Mouse (Mus musculus): ENCODE measurements around the gene Cactin. TPM values are rescaled to one million over a fixed set of nuclear protein-coding genes. Genes with fewer than 3 reads are reported as not detected.

Gene Cactin
- polyA plus RNA-seq, 1 experiment: 48.1 TPM

GRCm38 (mm10) chr10:81306173-81306668 is 14.7 kb upstream of the Cactin start:
- TF ChIP-seq MAX (IDR thresholded peaks at IDR 0.05) (no peak), USF1 (IDR thresholded peaks at IDR 0.05; ENCODE audit: low read depth) (no peak), MYOG (IDR thresholded peaks at IDR 0.05; ENCODE audit: control insufficient read depth, extremely low read depth, insufficient read length) (no peak), MYOD1 (IDR thresholded peaks at IDR 0.05; ENCODE audit: control insufficient read depth, insufficient read length, low read depth) (no peak), CTCF (IDR thresholded peaks at IDR 0.05; ENCODE audit: control insufficient read depth, insufficient read depth, insufficient read length) (no peak), FOSL1 (IDR thresholded peaks at IDR 0.05; ENCODE audit: insufficient read depth, low read length, poor library complexity, severe bottlenecking) (no peak), CEBPB (IDR thresholded peaks at IDR 0.05; ENCODE audit: low read depth) (no peak)
- Histone ChIP-seq H3K79me3 (ENCODE audit: low read depth) (peaks cover 3% of the 10 kb centered on the region), H3ac (ENCODE audit: control insufficient read depth, insufficient read length, low read depth) (no peak overlapping the region), H3K27me3 (ENCODE audit: control insufficient read depth, insufficient read depth, insufficient read length) (no peaks in the 10 kb centered on the region), H3K36me3 (ENCODE audit: control insufficient read depth, insufficient read depth) (peaks cover 30% of the 10 kb centered on the region), H3K4me3 (ENCODE audit: insufficient read depth, poor library complexity, severe bottlenecking) (no peak overlapping the region), H3K79me2 (ENCODE audit: control insufficient read depth, insufficient read depth) (peaks cover 32% of the 10 kb centered on the region)

GRCm38 (mm10) chr10:81306837-81307682 is 13.8 kb upstream of the Cactin start:
- H3K79me3 ChIP-seq (ENCODE audit: low read depth): peaks cover 3% of the 10 kb centered on the region
- H3K79me2 ChIP-seq (ENCODE audit: control insufficient read depth, insufficient read depth): peaks cover 24% of the 10 kb centered on the region
- H3K4me3 ChIP-seq (ENCODE audit: insufficient read depth, poor library complexity, severe bottlenecking): no peak overlapping the region
- no peaks in the 10 kb centered on the region for H3K27me3 ChIP-seq (ENCODE audit: control insufficient read depth, insufficient read depth, insufficient read length)
- H3ac ChIP-seq (ENCODE audit: control insufficient read depth, insufficient read length, low read depth): no peak overlapping the region
- TF ChIP-seq CTCF (IDR thresholded peaks at IDR 0.05; ENCODE audit: control insufficient read depth, insufficient read depth, insufficient read length): no peak
- no peak for TF ChIP-seq FOSL1 (IDR thresholded peaks at IDR 0.05; ENCODE audit: insufficient read depth, low read length, poor library complexity, severe bottlenecking)
- no peak for TF ChIP-seq MAX (IDR thresholded peaks at IDR 0.05)
- TF ChIP-seq MYOD1 (IDR thresholded peaks at IDR 0.05; ENCODE audit: control insufficient read depth, insufficient read length, low read depth): no peak
- TF ChIP-seq CEBPB (IDR thresholded peaks at IDR 0.05; ENCODE audit: low read depth): no peak
- TF ChIP-seq USF1 (IDR thresholded peaks at IDR 0.05; ENCODE audit: low read depth): no peak
- TF ChIP-seq MYOG (IDR thresholded peaks at IDR 0.05; ENCODE audit: control insufficient read depth, extremely low read depth, insufficient read length): no peak
- H3K36me3 ChIP-seq (ENCODE audit: control insufficient read depth, insufficient read depth): peaks cover 30% of the 10 kb centered on the region

GRCm38 (mm10) chr10:81309571-81309970 is 11.3 kb upstream of the Cactin start:
- Histone ChIP-seq H3K4me3 (ENCODE audit: insufficient read depth, poor library complexity, severe bottlenecking) (no peak overlapping the region), H3K79me2 (ENCODE audit: control insufficient read depth, insufficient read depth) (peaks cover 4% of the 10 kb centered on the region), H3K27me3 (ENCODE audit: control insufficient read depth, insufficient read depth, insufficient read length) (no peaks in the 10 kb centered on the region), H3ac (ENCODE audit: control insufficient read depth, insufficient read length, low read depth) (no peak overlapping the region), H3K79me3 (ENCODE audit: low read depth) (no peaks in the 10 kb centered on the region), H3K36me3 (ENCODE audit: control insufficient read depth, insufficient read depth) (peaks cover 37% of the 10 kb centered on the region)
- TF ChIP-seq MYOG (IDR thresholded peaks at IDR 0.05; ENCODE audit: control insufficient read depth, extremely low read depth, insufficient read length) (no peak), CEBPB (IDR thresholded peaks at IDR 0.05; ENCODE audit: low read depth) (no peak), MAX (IDR thresholded peaks at IDR 0.05) (no peak), CTCF (IDR thresholded peaks at IDR 0.05; ENCODE audit: control insufficient read depth, insufficient read depth, insufficient read length) (no peak), MYOD1 (IDR thresholded peaks at IDR 0.05; ENCODE audit: control insufficient read depth, insufficient read length, low read depth) (no peak), FOSL1 (IDR thresholded peaks at IDR 0.05; ENCODE audit: insufficient read depth, low read length, poor library complexity, severe bottlenecking) (no peak), USF1 (IDR thresholded peaks at IDR 0.05; ENCODE audit: low read depth) (no peak)

- Histone ChIP-seq H3ac (ENCODE audit: control insufficient read depth, insufficient read length, low read depth) (no peak overlapping the region), H3K79me3 (ENCODE audit: low read depth) (no peaks in the 10 kb centered on the region), H3K79me2 (ENCODE audit: control insufficient read depth, insufficient read depth) (no peaks in the 10 kb centered on the region), H3K4me3 (ENCODE audit: insufficient read depth, poor library complexity, severe bottlenecking) (no peak overlapping the region), H3K36me3 (ENCODE audit: control insufficient read depth, insufficient read depth) (peaks cover 39% of the 10 kb centered on the region), H3K27me3 (ENCODE audit: control insufficient read depth, insufficient read depth, insufficient read length) (no peaks in the 10 kb centered on the region)
- TF ChIP-seq MAX (IDR thresholded peaks at IDR 0.05) (no peak), FOSL1 (IDR thresholded peaks at IDR 0.05; ENCODE audit: insufficient read depth, low read length, poor library complexity, severe bottlenecking) (no peak), CTCF (IDR thresholded peaks at IDR 0.05; ENCODE audit: control insufficient read depth, insufficient read depth, insufficient read length) (no peak), CEBPB (IDR thresholded peaks at IDR 0.05; ENCODE audit: low read depth) (no peak), MYOD1 (IDR thresholded peaks at IDR 0.05; ENCODE audit: control insufficient read depth, insufficient read length, low read depth) (no peak), MYOG (IDR thresholded peaks at IDR 0.05; ENCODE audit: control insufficient read depth, extremely low read depth, insufficient read length) (no peak), USF1 (IDR thresholded peaks at IDR 0.05; ENCODE audit: low read depth) (no peak)
Measured at GRCm38 (mm10) chr10:81313581-81313980, 7.3 kb upstream of the Cactin start.

GRCm38 (mm10) chr10:81314201-81314600 is 6.7 kb upstream of the Cactin start:
- Histone ChIP-seq H3K4me3 (ENCODE audit: insufficient read depth, poor library complexity, severe bottlenecking) (no peak overlapping the region), H3K79me2 (ENCODE audit: control insufficient read depth, insufficient read depth) (no peaks in the 10 kb centered on the region), H3K79me3 (ENCODE audit: low read depth) (no peaks in the 10 kb centered on the region), H3ac (ENCODE audit: control insufficient read depth, insufficient read length, low read depth) (no peak overlapping the region), H3K27me3 (ENCODE audit: control insufficient read depth, insufficient read depth, insufficient read length) (no peaks in the 10 kb centered on the region), H3K36me3 (ENCODE audit: control insufficient read depth, insufficient read depth) (peaks cover 35% of the 10 kb centered on the region)
- TF ChIP-seq USF1 (IDR thresholded peaks at IDR 0.05; ENCODE audit: low read depth) (peak; percentile 70), CEBPB (IDR thresholded peaks at IDR 0.05; ENCODE audit: low read depth) (no peak), MYOG (IDR thresholded peaks at IDR 0.05; ENCODE audit: control insufficient read depth, extremely low read depth, insufficient read length) (no peak), CTCF (IDR thresholded peaks at IDR 0.05; ENCODE audit: control insufficient read depth, insufficient read depth, insufficient read length) (no peak)
